Mouse (Mus musculus): ENCODE measurements at regions not wholly inside any gene's neighbourhood (a gene's known extent, or its start where the extent isn't known, plus 50 kb on each side); places are given as distances from the start of the nearest gene placed in this dataset.

DNA sequence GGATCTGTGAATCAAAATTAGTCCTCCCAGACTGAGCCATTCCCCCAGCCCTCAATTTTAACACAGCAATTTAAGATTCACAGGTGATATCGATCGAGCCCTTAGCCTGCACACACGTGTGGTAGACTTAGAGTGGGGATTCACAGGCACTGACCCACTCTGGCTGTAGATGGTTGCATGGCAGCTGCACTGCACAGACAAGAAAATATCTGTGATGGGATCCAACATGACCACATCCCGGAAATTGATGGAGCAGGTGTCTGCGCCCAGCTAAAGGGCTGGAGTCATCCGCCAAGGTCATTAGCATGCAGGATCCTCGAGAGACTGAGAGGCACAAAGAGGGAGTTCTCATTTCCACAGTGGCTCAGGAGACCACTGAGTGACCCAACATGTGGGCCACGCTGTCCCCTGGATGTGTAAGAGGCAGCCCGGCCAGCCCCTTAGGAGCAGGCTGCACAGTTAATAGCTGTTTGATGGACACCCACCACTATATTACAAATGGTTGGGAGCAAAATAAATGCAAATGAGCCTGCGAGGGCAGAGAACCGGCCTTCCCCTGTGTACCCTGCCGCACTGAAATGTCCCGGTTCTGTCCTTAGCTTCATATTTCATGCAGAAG is 221.4 kb upstream of the Kazn start:
- ATAC-seq = no peak

DNA sequence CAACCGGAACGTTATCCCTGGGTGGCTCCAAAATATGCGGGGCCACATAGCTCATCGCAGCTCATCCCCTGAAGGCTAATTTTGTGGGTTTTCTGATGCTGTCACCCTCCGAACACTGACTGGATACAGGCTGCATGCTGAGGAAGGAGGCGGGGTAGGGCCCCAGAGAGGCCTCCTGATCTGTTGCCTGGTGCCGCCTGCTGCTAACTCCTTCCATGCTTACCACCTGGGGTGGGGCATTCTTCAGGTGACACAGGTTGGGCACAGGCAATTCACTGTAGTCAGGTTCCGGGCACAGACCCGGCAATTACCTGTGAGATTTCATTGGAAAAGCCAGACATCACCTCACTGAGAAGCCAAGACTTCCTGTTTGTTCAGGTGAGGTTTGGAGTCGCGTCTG is 213.4 kb upstream of the Kazn start:
- no peak for ATAC-seq

DNA sequence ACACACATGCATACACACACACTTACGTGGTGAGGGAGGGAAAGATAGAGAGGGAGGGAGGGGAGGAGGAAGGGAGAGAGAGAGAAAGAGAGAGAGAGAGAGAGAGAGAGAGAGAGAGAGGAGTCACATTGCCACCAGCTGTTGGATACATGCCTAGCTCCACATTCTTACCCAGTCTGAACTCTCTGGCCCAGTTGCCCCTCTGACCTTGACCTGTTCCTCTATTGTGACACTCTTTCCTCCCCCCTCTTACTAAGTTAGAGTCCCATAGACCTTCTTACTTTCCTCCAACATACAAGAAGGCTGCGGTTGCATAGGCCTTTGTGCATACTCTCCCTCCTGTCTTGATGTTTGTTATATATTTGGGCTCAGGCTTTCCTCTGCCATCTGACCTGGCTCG is 211.7 kb upstream of the Kazn start:
- ATAC-seq = no peak

DNA sequence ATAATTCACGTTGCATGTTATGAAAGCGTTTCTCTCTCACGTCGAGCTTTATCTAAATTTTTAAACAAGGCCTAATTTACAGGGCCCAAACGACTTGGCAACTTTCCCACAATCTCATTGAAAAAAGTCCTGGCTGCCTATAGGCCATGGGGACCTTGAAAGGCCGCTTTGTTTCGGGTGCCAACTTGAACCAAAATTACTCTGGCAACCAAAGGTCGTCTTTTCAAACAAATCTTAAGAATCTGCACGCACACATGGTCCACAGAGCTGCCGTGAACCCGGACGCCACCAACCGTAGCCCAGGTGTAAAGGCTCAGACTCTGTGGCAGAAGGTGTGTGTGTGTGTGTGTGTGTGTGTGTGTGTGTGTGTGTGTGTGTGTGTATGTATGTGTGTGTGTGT is 210.5 kb upstream of the Kazn start:
- no peak for ATAC-seq

DNA sequence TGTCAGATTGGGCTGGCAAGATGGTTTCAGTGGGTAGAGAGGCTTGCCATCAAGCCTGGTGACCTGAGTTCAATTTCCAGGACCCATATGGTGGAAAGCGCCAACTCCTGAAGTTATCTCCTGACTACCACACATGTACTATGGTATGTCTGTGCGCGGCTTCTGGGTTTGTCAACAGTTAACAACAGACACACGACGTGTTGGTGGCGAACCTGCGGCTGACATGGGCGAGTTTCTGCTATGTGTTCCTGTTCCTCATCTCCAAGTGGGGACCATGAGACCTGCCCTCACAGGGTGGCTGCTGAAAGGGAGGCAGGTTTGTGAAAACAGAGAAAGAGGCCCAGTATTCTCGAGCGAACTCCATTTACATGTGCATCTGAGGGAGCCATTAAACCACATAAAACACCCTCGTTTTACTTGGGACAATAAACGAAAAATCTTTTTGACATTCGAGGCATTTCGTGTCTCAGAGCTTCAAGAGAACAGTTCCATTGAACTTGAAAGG is 210.0 kb upstream of the Kazn start:
- no peak for ATAC-seq

DNA sequence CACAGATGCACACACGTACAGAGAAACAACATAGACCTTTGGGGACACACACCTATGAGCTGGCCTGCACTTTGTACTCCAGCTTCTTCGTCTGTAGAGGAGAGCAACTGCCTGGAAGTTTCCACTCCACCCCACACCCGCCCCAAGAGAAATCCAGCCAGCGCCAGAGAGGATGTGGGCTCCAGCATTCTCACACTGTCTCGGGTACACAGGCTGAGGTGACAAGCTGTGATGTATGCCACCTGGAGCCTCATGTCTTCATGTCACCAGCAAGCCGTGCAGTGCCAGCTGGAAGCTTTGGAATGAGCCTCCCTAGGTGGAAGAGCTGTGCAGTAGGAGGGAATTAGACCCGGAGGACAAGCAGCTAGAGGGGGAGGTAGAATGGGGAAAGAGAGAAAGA is 208.3 kb upstream of the Kazn start:
- ATAC-seq = no peak

DNA sequence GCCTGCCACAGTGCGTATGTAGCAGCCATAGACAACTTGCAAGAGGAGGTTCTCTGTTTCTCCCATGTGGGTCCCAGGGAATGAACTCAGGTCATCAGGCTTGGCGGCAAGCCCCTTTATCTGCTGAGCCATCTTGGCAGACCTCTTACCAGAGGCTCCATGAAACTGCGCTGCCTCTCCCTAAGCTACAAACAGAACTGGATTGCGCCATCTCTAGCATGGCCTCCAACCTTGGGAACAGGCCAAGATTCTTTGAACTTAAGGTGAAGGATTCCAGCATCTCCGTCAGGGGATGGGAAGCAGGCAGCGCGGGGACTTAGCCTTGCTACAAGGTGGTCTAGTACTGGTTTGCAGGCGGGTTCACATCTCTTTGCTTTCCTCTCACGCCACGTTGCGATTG is 201.8 kb upstream of the Kazn start:
- ATAC-seq = no peak

DNA sequence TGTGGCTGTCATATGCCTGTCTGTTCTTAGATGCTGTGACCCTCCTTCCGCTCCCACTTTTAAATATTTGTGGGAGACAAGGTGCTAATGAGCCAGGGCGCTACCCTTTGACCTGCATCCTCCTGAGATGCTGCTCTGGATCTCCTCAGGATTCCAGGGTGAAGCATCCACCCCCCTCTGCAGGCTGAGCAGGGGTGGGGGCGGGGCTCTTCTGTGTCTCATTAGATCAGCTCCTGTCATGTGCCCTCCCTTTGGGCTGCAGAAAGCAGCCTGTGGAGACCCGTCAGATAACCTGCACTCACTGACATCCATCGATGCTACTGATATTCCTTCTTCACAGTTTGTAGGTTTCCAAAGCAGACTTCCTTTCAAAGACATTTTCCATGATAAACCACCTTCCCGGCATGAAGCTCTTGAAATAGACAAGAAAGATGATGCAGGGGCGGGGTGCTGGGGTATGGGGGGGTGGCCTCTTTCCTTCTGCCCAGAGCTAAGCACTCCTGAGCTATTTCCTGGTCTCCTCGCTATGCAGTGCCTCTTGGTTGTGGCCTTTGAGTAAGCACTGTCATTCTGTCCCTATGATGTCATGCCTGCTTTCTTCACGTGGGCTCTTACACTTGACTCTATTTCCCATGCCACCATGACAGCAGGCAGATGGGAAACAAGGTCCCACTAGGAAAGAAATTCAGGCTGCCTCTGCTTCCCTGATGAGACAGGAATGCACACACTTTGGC is 200.4 kb upstream of the Kazn start:
- no peak for ATAC-seq

DNA sequence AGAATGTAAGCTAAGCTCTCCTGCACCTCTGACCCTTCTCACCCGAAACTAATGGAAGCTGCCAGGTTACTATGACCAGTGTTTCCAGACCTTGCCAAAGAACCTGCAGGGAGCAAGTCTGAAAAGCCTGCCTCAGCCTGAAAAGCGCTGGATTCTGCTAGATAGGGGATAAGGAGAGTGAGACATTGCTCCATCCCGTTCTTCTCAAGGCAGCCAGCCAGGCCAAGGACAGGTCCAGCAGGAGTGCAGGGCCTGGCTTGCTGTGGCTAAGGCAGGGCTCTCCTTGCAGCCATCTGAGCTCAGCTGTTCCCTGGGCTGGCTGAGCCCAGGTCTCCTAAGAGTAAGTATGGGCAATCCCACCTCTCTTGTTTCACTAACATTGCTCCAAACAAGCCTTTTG is 185.4 kb upstream of the Kazn start:
- ATAC-seq = no peak

DNA sequence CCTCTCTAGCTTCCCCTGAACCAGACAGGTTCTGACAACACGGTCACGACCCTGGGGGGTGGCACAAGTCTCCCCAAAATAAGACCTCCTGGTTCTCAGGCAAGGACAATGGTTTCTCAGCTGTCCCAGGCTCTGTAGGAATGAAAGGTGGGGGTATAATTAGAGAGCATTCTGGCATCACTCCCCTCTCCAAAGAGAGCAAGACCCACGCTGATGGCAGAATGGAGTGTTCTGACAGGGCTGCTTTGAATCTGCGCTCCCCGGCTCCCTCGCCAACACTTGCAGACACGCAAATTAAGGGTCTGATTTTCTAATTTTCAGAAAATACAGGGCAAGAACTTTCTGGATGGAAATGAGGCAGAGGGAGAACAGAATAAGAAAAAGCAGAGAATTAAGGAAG is 181.2 kb upstream of the Kazn start:
- ATAC-seq = no peak

DNA sequence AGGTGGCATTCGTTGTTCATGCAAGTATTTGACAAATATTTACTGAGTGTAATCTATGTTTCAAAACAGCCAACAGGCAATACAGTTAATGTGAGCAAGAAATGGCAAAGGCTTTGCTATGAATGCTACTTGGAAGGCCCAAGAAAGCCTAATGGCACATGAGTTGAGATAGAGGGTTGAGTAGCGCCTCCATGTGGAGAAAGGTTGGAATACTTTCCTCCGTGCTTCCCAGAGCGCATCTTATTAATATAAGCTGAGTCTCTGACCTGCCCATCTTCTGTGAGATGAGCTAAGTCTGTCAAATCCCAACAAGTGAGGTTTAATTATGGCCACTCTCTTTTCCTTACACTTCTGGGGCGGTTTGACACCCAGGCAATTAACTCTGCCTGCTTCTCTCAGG is 175.7 kb upstream of the Kazn start:
- ATAC-seq = no peak

DNA sequence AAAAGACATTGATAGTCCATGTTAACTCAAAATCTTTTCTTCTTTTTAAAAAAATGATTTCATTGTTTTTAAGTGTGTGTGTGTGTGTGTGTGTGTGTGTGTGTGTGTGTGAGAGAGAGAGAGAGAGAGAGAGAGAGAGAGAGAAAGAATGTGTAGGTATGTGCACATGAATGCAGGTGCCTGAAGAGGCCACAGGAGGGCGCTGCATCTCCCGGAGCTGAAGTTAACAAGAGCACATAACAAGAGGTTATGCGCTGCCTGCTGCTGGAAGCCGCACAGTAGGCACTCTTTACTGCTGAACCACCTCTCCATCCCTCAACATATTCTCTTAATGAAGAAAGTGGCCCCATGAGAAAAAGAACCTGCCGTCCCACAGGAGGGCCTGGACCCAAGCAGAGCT is 172.6 kb upstream of the Kazn start:
- ATAC-seq = no peak

DNA sequence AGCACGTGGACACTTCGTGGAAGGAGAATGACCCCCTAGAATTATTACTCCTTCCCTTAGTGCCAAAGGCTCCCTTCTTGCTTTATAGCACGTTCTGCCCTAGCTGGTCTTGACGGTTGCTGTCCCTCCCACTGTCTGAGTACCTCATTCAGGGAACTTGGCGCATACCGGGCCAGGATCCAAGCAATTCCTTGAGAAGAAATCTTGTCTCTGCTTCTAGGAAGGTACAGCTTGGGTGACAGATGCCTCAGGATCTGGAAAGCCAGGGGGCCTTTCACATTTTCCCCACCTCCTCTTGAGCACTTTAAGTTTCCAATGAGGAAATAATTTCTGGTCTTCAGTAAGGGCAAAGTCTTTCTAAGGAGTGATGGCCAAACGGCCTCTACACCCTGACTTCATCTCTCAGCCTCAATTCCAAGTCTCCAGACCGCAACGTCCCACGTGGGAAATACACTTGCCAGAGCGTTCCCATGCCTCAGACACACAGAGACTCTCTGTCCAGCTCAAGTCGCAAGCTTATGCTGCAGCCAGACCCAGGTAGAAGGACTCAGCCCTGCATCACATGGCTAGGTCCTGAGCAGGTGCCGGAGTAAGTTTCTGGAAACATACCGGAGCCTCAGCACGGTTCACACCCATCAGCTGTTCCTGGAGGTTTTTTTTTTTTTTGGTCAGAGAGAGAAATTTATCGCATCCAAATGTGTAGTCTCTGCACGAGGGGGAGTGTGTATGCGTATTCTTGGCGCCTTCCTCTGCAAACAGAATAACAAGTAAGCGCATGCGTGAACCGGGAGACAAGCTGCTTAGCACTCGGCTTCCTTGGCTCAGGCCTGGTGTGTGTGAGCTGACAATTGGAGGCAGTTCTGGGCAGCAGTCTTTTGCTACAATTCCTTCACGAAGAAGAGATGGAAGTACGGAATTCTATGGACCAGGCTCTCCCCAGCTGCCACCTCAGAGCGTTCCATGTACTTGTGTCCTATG is 171.7 kb upstream of the Kazn start:
- ATAC-seq = no peak

DNA sequence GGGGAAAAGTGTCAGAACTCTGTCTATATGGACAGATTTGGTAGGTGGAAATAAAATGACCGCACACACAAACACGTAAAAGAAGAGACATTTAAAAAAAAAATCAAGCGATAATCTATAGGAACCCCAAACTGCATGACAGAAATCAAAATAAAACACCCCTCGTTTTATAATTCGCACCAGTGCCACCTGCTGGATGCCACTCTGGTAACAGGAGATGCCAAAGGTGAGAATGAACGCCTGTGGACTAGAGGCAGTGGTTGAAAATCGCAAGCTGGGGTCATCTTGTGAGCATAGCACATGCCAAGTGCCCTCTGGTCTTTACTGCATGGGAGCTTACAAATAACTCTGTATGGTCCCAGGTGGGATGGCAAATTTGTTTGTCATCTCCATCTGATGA is 158.7 kb upstream of the Kazn start:
- ATAC-seq = no peak

DNA sequence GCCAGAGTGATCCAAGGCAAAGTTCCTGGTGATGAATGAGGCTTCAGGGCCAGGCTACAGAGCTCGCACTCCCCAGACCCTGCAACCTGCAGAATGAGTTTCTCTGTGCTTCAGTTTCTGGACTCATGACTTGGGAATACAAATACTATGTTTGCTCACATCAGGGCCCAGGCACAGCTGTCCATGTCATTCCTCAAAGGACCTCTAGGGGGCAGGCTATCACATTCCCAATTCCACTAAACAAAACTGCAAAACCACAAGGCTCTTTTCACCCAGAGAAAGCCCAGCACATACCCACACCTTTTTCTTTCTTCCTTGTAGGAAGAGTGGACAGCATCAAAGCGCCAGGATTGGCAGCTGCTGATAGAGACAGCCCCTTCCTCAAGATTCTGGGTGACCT is 153.7 kb upstream of the Kazn start:
- no peak for ATAC-seq

DNA sequence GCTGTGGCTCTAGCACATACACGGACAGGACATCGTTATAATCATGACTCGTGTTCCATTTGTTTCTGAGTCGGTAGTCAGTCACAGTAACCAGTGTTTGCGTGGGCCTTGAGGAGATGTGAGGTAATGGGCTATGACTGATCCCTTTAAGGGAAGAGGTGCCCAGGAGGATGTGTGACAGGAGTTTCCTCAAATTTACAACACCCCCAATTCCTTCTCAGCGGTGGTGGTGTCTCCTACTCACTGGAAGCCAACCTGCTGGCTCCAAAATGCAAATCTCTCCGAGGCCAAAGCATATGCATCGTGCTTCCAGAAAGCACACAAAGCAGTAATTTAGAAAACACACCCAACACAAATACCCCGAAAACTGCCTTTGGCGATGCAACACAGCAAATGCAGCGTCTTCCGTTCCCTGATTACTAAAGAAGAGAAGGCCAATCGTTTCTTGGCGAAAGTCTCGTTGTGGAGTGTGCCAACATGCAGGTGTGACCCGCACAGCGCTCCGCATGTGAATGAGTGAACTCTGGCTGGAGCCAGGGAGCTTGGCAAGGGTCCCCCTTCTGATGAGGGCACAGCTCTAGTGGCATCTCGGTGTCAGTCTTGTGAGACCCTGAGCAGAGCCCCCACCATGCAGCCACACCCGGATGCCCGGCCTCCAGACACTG is 151.5 kb upstream of the Kazn start:
- ATAC-seq = no peak

DNA sequence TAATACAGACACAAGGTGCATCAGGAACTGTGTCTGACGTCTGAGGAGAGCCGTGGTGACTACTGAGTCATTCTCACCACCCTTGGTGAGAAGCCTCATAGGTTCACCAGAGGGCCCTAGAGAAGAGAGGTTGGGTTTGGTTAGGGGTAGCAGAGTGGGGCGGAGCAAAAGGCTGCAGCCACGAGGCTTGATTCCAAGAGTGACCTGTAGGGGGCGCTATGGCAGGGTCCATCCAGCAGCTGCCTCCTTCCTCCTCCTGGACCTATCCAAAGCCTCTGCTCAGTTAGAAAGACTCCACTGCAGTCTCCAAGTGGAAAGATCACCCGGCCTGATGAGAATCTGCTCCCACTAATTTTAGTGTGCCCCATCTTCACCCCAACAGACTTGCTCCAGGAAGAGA is 149.3 kb upstream of the Kazn start:
- no peak for ATAC-seq

DNA sequence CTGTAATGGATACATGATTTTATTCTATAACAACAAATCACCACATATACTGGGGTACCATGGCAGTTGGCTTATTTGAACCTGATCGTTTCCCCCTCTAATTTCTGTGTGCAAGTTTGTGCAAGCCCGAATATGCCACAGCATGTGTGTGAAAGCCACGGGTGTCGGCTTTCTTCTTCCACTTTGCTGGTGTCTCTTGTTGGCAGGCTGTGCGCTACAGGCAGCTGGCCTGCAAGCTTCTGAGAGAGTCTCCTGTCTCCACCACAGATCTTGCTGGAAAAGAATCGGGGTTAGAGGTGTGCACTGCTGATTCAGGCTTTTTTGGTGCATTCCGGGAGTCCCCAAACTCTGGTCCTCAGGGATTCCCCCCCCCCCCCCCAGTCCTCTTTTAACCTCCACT is 142.0 kb upstream of the Kazn start:
- ATAC-seq = no peak

DNA sequence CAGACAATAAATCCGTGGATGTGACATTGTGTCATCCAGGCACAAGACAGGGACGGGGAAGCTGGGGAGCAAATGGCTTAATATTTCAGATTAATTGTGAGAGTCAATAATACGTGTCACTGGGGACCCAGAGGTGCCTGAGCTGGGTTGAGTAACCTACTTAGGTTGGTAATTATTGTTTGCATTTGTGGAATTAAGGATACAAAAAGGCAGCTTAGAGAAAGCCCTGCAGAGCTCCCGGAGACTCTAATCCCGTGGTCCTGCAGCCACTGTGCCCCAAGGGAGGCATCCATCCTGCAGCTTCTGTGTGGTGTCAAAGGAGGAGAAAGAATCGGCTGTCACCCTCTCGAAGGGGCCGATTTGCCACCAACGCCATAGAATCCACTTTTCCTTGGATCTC is 139.3 kb upstream of the Kazn start:
- no peak for ATAC-seq

DNA sequence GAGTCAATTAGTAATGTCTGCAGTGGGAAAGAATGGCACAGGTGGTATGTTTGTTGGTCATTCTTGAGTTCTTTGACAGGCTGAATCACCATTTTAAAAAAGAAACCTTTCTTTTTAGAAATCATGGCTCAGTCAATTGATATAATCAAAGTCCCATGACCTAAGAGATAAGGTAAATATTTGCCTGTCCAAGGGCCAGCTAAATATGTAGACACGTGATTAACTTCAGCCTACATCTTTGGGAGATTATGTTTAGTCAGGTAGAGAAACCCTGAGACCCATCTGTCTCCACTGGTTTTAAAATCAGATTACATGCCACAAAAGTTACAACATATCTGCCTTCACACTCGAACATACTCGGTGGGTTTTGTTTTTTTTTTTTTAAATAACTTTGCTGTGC is 128.6 kb upstream of the Kazn start:
- no peak for ATAC-seq

DNA sequence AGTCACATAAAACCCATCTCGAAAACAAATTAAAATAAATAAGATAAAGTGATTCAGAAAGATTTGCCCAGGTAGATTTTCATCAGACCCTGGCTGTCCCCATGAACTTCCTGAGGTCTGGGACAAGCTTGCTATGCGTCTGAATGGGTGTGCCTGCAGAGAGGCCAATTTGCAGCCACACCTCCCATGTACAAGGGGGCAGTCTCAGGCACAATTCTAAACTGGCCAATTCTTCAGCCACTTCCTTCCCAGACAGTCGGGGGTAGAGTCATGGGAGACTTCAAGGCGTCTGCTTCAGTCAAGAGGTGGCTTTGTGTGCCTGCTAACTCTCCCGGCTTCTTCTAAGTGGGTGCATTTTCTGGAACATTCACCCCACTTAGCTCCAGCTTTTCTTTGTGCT is 122.9 kb upstream of the Kazn start:
- no peak for ATAC-seq

DNA sequence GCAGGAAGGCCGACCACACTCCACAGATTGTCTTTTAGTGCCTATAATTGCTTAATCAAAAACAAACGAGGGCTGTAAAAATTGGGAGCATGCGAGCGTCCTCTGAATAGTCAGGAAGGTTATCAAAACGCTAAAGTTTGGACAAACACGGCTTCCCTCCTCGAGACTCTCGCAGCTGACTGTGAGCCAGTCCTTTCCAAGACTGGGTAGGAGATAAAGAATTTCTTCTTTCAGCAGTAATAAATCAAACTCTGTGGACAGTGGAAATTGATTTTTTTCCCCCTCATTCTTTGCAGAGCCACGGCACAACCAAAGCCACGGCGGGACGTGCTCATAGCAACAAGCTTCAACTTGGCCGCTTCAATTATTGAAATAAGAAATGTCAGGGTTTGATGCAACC is 119.7 kb upstream of the Kazn start:
- no peak for ATAC-seq

DNA sequence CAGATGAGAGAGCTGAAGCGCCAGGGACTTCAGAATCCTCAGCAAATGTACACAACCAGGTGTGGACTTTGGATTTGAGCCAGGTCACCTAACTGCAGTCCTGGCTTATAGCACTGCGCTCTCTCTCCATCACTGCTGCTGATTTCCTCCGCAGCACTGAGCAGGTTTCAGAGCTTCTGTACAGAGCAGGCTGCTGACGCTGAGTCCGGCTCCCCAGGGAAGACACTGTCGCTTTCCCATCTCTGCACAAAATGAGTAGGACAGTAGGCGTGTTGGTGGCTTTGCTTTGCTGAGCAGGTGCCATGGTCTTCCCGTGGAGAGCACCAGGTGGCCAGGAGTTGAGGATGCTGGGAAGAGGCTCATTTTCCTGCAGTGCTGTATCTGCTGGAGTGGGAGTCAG is 116.2 kb upstream of the Kazn start:
- ATAC-seq = no peak
